10 mouse cellular contexts compared by ENCODE assay signal in genomic region chrX:72655381-72655780, GRCm38 (mm10). TPM values are rescaled to one million over a fixed set of nuclear protein-coding genes. Genes with fewer than 3 reads are reported as not detected.
A peak's percentile ranks its signal among the peaks of the same experiment; 100 is the strongest.
DNase-seq lines count a peak whose midpoint lies in the region; ATAC-seq and TF ChIP-seq lines count a peak whose summit lies in the region.
"Had no signal": no experiment of that assay in that cellular context is flagged by ENCODE, and none has a peak within 500 bp of the region (broad histone marks: within the 10 kb centered on the region; RNA-seq: fewer than 3 reads in every experiment).

No protein-coding gene starts in this region.

- intact Hi-C loops in left cerebral cortex, postnatal 14 days (cut with DNase I): no loop called here

- no peak for TF ChIP-seq EP300 in heart, postnatal 0 days (IDR thresholded peaks at IDR 0.05; ENCODE audit: low read depth)

- peak overlapping the region; percentile 19; the same call in 1 of the 2 replicates for H3K4me2 ChIP-seq in heart, postnatal 0 days (ENCODE audit: low read depth, low read length)
- peak overlapping the region; percentile 55 for H3K4me2 ChIP-seq in embryonic facial prominence, embryonic 12.5 days (replicated peaks)
- H3K4me2 ChIP-seq in hindbrain, embryonic 15.5 days: peak overlapping the region; percentile 56
- peak overlapping the region; percentile 45 for H3K4me2 ChIP-seq in midbrain, postnatal 0 days (ENCODE audit: low read depth, low read length, poor library complexity, severe bottlenecking)
- H3K4me2 ChIP-seq: liver, embryonic 13.5 days had no signal

- H3K9me3 ChIP-seq in heart, postnatal 0 days (replicated peaks; ENCODE audit: control insufficient read depth, low read length): no peaks in the 10 kb centered on the region
- H3K9me3 ChIP-seq in embryonic facial prominence, embryonic 12.5 days: no peaks in the 10 kb centered on the region
- no peaks in the 10 kb centered on the region for H3K9me3 ChIP-seq in hindbrain, embryonic 15.5 days
- no peaks in the 10 kb centered on the region for H3K9me3 ChIP-seq in midbrain, postnatal 0 days (ENCODE audit: low read length)
- H3K9me3 ChIP-seq: liver, embryonic 13.5 days had no signal

- H3K36me3 ChIP-seq in heart, postnatal 0 days (replicated peaks; ENCODE audit: control insufficient read depth, insufficient read depth, low read length): no peaks in the 10 kb centered on the region
- H3K36me3 ChIP-seq in embryonic facial prominence, embryonic 12.5 days: no peaks in the 10 kb centered on the region
- no peaks in the 10 kb centered on the region for H3K36me3 ChIP-seq in hindbrain, embryonic 15.5 days
- H3K36me3 ChIP-seq in midbrain, postnatal 0 days (ENCODE audit: insufficient read depth, low read length): no peaks in the 10 kb centered on the region
- H3K36me3 ChIP-seq: liver, embryonic 13.5 days had no signal

- no peak for TF ChIP-seq CTCF in heart, postnatal 0 days (IDR thresholded peaks at IDR 0.05; ENCODE audit: low read depth)
- no peak for TF ChIP-seq CTCF in midbrain, postnatal 0 days (IDR thresholded peaks at IDR 0.05)

- H3K4me1 ChIP-seq in heart, postnatal 0 days (ENCODE audit: control insufficient read depth, insufficient read depth): no peaks in the 10 kb centered on the region
- no peaks in the 10 kb centered on the region for H3K4me1 ChIP-seq in embryonic facial prominence, embryonic 12.5 days
- no peaks in the 10 kb centered on the region; the same call in 1 of the 2 replicates for H3K4me1 ChIP-seq in hindbrain, embryonic 15.5 days (replicated peaks)
- no peaks in the 10 kb centered on the region for H3K4me1 ChIP-seq in midbrain, postnatal 0 days (ENCODE audit: insufficient read depth, low read length)
- H3K4me1 ChIP-seq: liver, embryonic 13.5 days had no signal

- WGBS in heart, postnatal 0 days: 14% methylated on average over 5 of the region's 5 CpGs
- WGBS in embryonic facial prominence, embryonic 12.5 days: 18% methylated on average over 5 of the region's 5 CpGs
- 25% methylated on average over 5 of the region's 5 CpGs for WGBS in hindbrain, embryonic 15.5 days
- 15% methylated on average over 5 of the region's 5 CpGs for WGBS in midbrain, postnatal 0 days

- peak overlapping the region; percentile 18; the same call in 1 of the 2 replicates for H3K4me3 ChIP-seq in heart, postnatal 0 days (ENCODE audit: low read depth, low read length)
- H3K4me3 ChIP-seq in embryonic facial prominence, embryonic 12.5 days: peak overlapping the region; percentile 38
- peak overlapping the region; percentile 44 for H3K4me3 ChIP-seq in hindbrain, embryonic 15.5 days
- H3K4me3 ChIP-seq in midbrain, postnatal 0 days (ENCODE audit: low read depth, low read length): peak overlapping the region; percentile 48
- H3K4me3 ChIP-seq: liver, embryonic 13.5 days had no signal

- no peak overlapping the region for H3K9ac ChIP-seq in heart, postnatal 0 days (replicated peaks; ENCODE audit: low read depth, low read length)
- H3K9ac ChIP-seq in embryonic facial prominence, embryonic 12.5 days: no peak overlapping the region
- H3K9ac ChIP-seq in hindbrain, embryonic 15.5 days: peak overlapping the region; percentile 59
- H3K9ac ChIP-seq in midbrain, postnatal 0 days (replicated peaks; ENCODE audit: low read length, poor library complexity, severe bottlenecking): peak overlapping the region; percentile 62
- H3K9ac ChIP-seq: liver, embryonic 13.5 days had no signal

- no peak overlapping the region for H3K27ac ChIP-seq in heart, postnatal 0 days (ENCODE audit: low read depth)
- no peak overlapping the region for H3K27ac ChIP-seq in embryonic facial prominence, embryonic 12.5 days
- H3K27ac ChIP-seq in hindbrain, embryonic 15.5 days (replicated peaks): peak overlapping the region; percentile 80
- peak overlapping the region; percentile 32; the same call in 1 of the 2 replicates for H3K27ac ChIP-seq in midbrain, postnatal 0 days (ENCODE audit: low read depth, low read length)
- H3K27ac ChIP-seq: liver, embryonic 13.5 days had no signal

- no peaks in the 10 kb centered on the region for H3K27me3 ChIP-seq in heart, postnatal 0 days (ENCODE audit: control insufficient read depth, insufficient read depth, low read length)
- H3K27me3 ChIP-seq in embryonic facial prominence, embryonic 12.5 days: no peaks in the 10 kb centered on the region
- no peaks in the 10 kb centered on the region for H3K27me3 ChIP-seq in hindbrain, embryonic 15.5 days
- H3K27me3 ChIP-seq in midbrain, postnatal 0 days (ENCODE audit: insufficient read depth, low read length): no peaks in the 10 kb centered on the region

- DNase-seq in heart, postnatal 0 days (ENCODE audit: low spot score): no peak
- DNase-seq in heart, postnatal 4 days: no peak
- no peak for DNase-seq in midbrain, postnatal 0 days (ENCODE audit: low spot score)
- no peak for DNase-seq in urinary bladder, postnatal 36 days (ENCODE audit: low spot score in 2 of 2)
- DNase-seq in left cerebral cortex, postnatal 14 days (ENCODE audit: low spot score in 2 of 2): no peak
- DNase-seq in layer of hippocampus, adult 8-10 months (ENCODE audit: low spot score in 2 of 2): no peak
- DNase-seq: liver, embryonic 13.5 days; thymus, postnatal 14 days had no signal

- no peak for ATAC-seq in heart, postnatal 0 days (ENCODE audit: insufficient read depth, low read depth)
- 0 out of 2 replicates have a peak, but pooled peaks have one; percentile 60 for ATAC-seq in embryonic facial prominence, embryonic 12.5 days (ENCODE audit: insufficient number of reproducible peaks, insufficient read depth, low FRiP score, low TSS enrichment)
- peak; percentile 77 for ATAC-seq in hindbrain, embryonic 15.5 days (ENCODE audit: low FRiP score, low read depth)
- peak; percentile 36 for ATAC-seq in midbrain, postnatal 0 days (ENCODE audit: low FRiP score)

RNA-seq across cellular contexts. Expression of gene Gabra3, which starts 1.3 kb away (rescaled TPM):
- total RNA-seq in heart, postnatal 0 days (2014; rRNA removed; ENCODE audit: low replicate concordance): 2.4 TPM in 1 of 2 replicates, not detected in the other
- 0.36 and 0.59 TPM in 2 replicates for polyA plus RNA-seq in heart, postnatal 0 days (2015; fragmentation: Nextera tagmentation; extraction: Ambion mirVana)
- under 1 TPM; 0.11 to 0.43 TPM for total RNA-seq in heart, postnatal 4 days (2021)
- 3.9 TPM in 2 replicates for polyA plus RNA-seq in embryonic facial prominence, embryonic 12.5 days (2016; fragmentation: Nextera tagmentation; extraction: Ambion mirVana)
- 36.6 and 42.7 TPM in 2 replicates for polyA plus RNA-seq in hindbrain, embryonic 15.5 days (2015; fragmentation: Nextera tagmentation; extraction: Ambion mirVana)
- total RNA-seq in midbrain, postnatal 0 days (2014; rRNA removed): 45.1 and 78.2 TPM in 2 replicates
- polyA plus RNA-seq in midbrain, postnatal 0 days (2015; fragmentation: Nextera tagmentation; extraction: Ambion mirVana): 49.1 and 56.3 TPM in 2 replicates
- 10 to 100 TPM; 82.2 to 96.0 TPM for total RNA-seq in left cerebral cortex, postnatal 14 days (2021)
- 10 to 100 TPM; 39.3 to 50.1 (median 45.6) TPM for total RNA-seq in layer of hippocampus, adult 8-10 months (2022)

Comparison
In these comparisons a context has a peak if more than half of its experiments do, and no peak if none do; other contexts are left out.
1. H3K27ac ChIP-seq: peak in hindbrain, embryonic 15.5 days (single experiment) and midbrain, postnatal 0 days (single experiment); none in heart, postnatal 0 days (single experiment) and embryonic facial prominence, embryonic 12.5 days (single experiment).
2. H3K9ac ChIP-seq: peak in hindbrain, embryonic 15.5 days (single experiment) and midbrain, postnatal 0 days (single experiment); none in heart, postnatal 0 days (single experiment) and embryonic facial prominence, embryonic 12.5 days (single experiment).
3. RNA of gene Gabra3, which starts 1.3 kb away (total RNA-seq): 82.2 to 96.0 TPM in left cerebral cortex, postnatal 14 days, 39.3 to 50.1 TPM in layer of hippocampus, adult 8-10 months and 45.1 to 78.2 TPM in midbrain, postnatal 0 days; 2.4 TPM in heart, postnatal 0 days and 0.11 to 0.43 TPM in heart, postnatal 4 days; every median in the first group is over 10 times any median in the second.
4. Peak in every context shown above with its lines, with median percentiles within 50 percentile points of each other: H3K4me2 ChIP-seq and H3K4me3 ChIP-seq.